Mouse (Mus musculus): ENCODE data around the gene Mpi.

Gene Mpi

GRCm38 (mm10) chr9:57523754-57524153 is 28.8 kb downstream of the Mpi start:
- peak; percentile 87 for DNase-seq (ENCODE audit: low read depth, low spot score)

DNA sequence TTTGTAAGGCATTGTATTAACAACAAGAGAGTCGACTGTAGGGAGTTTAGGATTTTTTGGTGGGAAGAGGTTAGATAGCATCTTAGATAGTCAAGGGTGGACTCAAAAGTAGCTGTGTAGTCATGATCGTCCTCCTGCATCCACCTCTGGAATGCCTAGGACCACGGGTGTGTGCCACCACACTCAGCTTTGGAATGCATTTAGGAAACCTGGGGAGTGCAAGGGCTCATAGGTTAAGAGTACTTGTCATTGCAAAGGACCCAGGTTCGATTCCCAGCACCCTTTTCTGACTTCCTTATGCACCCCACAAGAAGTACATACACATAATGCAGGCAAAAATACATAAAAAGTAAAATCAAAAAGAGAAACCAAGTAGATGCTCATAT is 29.7 kb downstream of the Mpi start:
- DNase-seq (ENCODE audit: low read depth, low spot score) = peak; percentile 71

- peak; percentile 49 for DNase-seq (ENCODE audit: low read depth, low spot score)
Measured at GRCm38 (mm10) chr9:57522114-57522860, 30.3 kb downstream of the Mpi start.

DNA sequence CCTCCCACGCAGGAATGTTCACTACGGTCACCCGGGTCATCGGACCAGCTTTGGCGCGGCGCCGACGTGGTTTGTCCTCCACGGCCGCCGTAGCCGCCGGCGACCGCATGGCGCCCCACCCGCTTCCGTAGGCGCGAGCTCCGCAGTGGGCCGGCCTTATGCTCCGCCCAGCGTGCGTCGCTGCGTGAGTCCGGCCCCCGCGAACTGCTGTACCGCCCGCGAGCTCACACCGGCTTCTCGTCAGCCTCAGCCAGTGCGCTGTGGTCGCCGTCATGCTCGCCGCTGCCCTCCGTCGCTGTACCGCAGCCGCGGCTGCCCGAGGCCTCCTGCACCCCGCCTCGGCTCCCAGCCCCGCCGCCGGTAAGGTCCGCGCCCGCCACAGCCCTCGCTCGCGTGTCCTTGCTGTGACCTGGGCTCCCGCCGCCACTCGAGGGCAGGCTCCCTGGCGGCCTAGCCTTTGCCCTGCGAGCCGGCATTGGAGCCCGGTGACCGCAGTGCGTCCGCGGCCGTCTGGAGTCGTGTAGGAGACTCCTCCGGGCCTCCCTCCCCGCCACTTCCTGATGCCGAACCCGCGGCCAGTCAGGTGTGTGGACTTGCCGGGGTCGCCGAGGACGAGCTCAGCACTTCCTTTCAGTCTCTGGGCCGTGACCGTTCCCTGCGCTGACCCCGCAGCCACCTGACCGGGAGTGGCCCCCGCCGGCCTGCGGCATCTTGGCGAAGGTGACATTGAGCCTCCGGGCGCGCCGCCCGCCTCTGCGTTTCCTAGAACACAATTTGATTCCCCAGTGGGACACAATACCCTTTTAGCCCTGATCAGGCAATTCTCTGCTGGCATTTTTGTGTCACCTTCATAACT is 31.3 kb downstream of the Mpi start, which contains the start of gene Cox5a:
TSS of gene Cox5a (plus strand) at position 219 of the 856 bp plus-strand sequence.
- DNase-seq (ENCODE audit: low read depth, low spot score) = peak; percentile 97

GRCm38 (mm10) chr9:57520375-57521055 is 32.0 kb downstream of the Mpi start:
- peak; percentile 64 for DNase-seq (ENCODE audit: low read depth, low spot score)

GRCm38 (mm10) chr9:57517113-57517512 is 35.5 kb downstream of the Mpi start:
- peak; percentile 75 for DNase-seq (ENCODE audit: low read depth, low spot score)

DNA sequence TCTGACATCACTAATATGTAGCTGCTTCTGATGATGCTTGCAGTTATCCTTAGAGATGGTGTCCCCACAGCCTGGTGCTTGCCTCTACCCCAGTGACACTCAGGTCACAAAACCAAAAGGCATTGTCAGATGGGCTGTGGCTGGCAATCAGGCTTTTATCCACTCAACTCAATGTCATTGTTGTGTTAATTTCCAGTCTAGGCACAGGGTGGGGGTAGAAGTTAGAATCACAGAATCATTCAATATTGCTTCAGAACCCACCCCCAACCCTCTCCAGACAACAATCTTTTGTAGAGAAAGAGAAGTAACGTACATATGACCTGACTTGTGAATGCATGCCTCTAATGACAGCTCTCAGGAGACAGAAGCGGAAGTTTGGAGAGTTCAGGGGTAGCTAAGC is 42.0 kb downstream of the Mpi start:
- DNase-seq (ENCODE audit: low read depth, low spot score) = peak; percentile 85

GRCm38 (mm10) chr9:57505700-57506099 is 46.9 kb downstream of the Mpi start:
- DNase-seq (ENCODE audit: low read depth, low spot score) = peak; percentile 48

- no peak for DNase-seq (ENCODE audit: low read depth, low spot score)
Measured at GRCm38 (mm10) chr9:57504891-57505290, 47.7 kb downstream of the Mpi start.

DNA sequence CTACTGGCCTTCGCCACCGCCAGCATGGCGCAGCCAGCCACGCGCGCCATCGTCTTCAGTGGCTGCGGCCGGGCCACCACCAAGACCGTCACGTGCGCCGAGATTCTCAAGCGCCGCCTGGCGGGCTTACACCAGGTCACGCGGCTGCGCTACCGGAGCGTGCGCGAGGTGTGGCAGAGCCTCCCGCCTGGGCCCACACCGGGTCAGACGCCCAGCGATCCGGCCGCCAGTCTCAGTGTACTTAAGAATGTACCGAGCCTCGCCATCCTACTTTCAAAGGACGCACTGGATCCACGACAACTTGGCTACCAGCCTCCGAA is 48.2 kb downstream of the Mpi start:
- peak; percentile 96 for DNase-seq (ENCODE audit: low read depth, low spot score)

GRCm38 (mm10) chr9:57503622-57504380 is 48.8 kb downstream of the Mpi start, which contains the start of gene Rpp25:
Rpp25 (plus strand) TSS chr9:57504026.
- peak; percentile 96 for DNase-seq (ENCODE audit: low read depth, low spot score)

DNA sequence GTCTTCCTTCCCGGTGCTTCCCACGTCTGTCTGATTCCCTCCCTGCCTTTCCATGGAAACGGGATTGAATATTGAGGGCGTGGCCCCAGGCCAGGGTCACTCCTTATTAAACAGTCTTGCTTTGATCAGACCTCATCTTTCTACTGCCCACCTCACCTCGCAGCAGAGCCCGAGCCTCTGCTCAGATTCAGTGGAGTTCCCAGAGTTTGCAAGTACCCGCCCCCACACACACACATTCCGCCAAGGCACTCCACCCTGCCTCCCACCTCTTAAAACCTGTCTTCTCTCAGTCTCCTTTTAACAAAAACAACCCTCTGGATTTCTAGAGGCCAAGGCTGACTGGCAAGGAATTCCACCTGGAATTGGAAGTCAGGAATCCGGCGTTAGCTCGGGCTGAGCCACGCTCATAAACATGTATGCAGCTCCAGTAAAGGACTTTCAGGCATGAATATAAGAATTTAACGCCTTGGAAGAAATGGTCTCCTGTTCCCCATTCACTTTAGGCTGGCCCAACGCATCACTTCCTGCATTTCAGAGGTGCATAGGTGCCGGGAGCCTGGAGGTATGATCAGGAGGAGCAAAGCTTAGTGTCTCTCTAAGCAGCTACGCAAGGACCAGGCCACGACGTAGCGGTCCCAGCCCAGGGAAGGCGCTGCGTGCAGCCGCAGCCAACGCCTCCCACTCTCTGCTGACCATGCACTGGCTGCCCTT is 49.5 kb downstream of the Mpi start:
- peak; percentile 69 for DNase-seq (ENCODE audit: low read depth, low spot score)

DNA sequence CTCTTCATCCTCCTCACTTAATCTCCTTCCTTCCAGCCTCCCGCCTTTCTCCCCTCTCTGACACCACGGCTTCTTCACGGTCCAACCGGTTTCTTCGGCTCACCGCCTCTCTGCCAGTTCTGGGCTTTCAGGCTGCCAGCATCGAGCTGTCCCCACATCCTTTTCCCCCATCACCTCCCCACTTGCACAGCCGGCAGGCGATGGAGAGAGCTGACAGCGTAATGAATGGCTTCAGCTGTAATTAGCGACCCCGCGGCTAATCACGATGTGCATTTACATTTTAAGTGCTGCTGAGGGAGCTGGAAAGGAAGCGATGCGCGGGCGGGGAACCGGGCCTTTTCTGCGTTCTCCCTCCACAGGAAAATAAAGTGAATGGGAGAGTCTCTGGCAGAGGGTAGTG is 50.7 kb downstream of the Mpi start:
- DNase-seq (ENCODE audit: low read depth, low spot score) = no peak

GRCm38 (mm10) chr9:57501452-57501851 is 51.1 kb downstream of the Mpi start:
- DNase-seq (ENCODE audit: low read depth, low spot score) = no peak

GRCm38 (mm10) chr9:57498536-57498935 is 54.0 kb downstream of the Mpi start:
- DNase-seq (ENCODE audit: low read depth, low spot score) = peak; percentile 55

GRCm38 (mm10) chr9:57497236-57497635 is 55.3 kb downstream of the Mpi start:
- DNase-seq (ENCODE audit: low read depth, low spot score) = no peak

DNA sequence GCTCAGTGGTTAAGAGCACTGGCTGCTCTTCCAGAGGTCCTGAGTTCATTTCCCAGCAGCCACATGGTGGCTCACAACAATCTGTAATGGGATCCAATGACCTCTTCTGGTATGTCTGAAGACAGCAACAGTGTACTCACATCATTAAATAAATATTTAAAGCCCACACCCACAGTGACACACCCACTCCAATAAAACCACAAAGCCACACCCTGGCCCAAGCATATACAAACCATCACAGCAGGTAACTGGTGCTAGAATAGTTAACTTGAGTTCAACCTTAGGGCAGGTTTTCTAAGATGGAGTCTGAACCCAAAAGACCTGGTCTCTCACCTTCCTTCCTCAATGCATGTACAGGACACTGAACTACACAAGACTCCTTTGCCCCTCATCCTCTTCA is 57.6 kb downstream of the Mpi start:
- peak; percentile 80 for DNase-seq (ENCODE audit: low read depth, low spot score)

Data from ZHBTc4 (cell line).